Mouse (Mus musculus) intestine, postnatal 0 days (tissue): ENCODE results near the gene Atg10. TPM values are rescaled to one million over a fixed set of nuclear protein-coding genes. Genes with fewer than 3 reads are reported as not detected.
"Not testable (repeated sequence)": the region's sequence is repeated elsewhere in the genome, so short reads cannot be mapped to it uniquely, and the experiment has no call there.

Experiments
- ATAC-seq: fragments of 200-750 bp; cut with Nextera tagmentation; 2 replicates; pipeline ENCODE4 v1.8.0; 2017; ENCODE audit warnings: mild to moderate bottlenecking, moderate TSS enrichment, moderate library complexity
- H3K27ac ChIP-seq: fragments of 300-500 bp; sonication (generic); 2 replicates; pipeline ENCODE4 v1.5.1; 2014; ENCODE audit warnings: mild to moderate bottlenecking, low read depth, low read length, moderate library complexity
- H3K27me3 ChIP-seq: fragments of 300-500 bp; sonication (generic); replicated peaks from 2 replicates; pipeline ENCODE4 v1.6.1; 2014; ENCODE audit warnings: low read length, mixed read lengths; ENCODE audit not compliant: control insufficient read depth, insufficient read depth
- H3K36me3 ChIP-seq: fragments of 300-500 bp; sonication (generic); 2 replicates; pipeline ENCODE4 v1.6.1; 2014; ENCODE audit warnings: mild to moderate bottlenecking, moderate library complexity; ENCODE audit not compliant: control insufficient read depth, insufficient read depth
- H3K4me1 ChIP-seq: fragments of 300-500 bp; sonication (generic); replicated peaks from 2 replicates; pipeline ENCODE4 v1.6.1; 2014; ENCODE audit warnings: antibody characterized with exemption, low read length, mixed read lengths; ENCODE audit not compliant: control insufficient read depth, insufficient read depth
- H3K4me2 ChIP-seq: fragments of 300-500 bp; sonication (generic); replicated peaks from 2 replicates; pipeline ENCODE4 v1.6.1; 2014; ENCODE audit warnings: low read depth, mild to moderate bottlenecking, moderate library complexity
- H3K4me3 ChIP-seq: fragments of 300-500 bp; sonication (generic); 2 replicates; pipeline ENCODE4 v1.5.1; 2014; ENCODE audit warnings: low read depth, low read length
- H3K9ac ChIP-seq: fragments of 300-500 bp; sonication (generic); 2 replicates; pipeline ENCODE4 v1.6.1; 2014; ENCODE audit warnings: mild to moderate bottlenecking, low read depth, low read length
- H3K9me3 ChIP-seq: fragments of 300-500 bp; sonication (generic); 2 replicates; pipeline ENCODE4 v1.6.1; 2016; ENCODE audit warnings: mixed run types; ENCODE audit not compliant: control insufficient read depth
- CTCF ChIP-seq: sonication (generic); IDR thresholded peaks from 2 replicates; pipeline ENCODE4 v1.5.1; 2016; ENCODE audit warnings: low read depth, mild to moderate bottlenecking, control low read depth, antibody characterized with exemption, moderate library complexity
- WGBS: fragments of 180-500 bp; shearing (Covaris S2); extraction: QIAGEN DNeasy Blood & Tissue Kit; methylation state at CpG from one replicate; pipeline ENCODE4 v1.1.7; 2014; 5-methylcytosine and 5-hydroxymethylcytosine counted together
- polyA plus RNA-seq: library from polyadenylated mRNA; unstranded; fragments of >200 nt; fragmentation: Nextera tagmentation; extraction: Ambion mirVana; gene quantifications from 2 replicates; pipeline ENCODE4 v1.2.1, GENCODE M21; 2015

Atg10 gene
- polyA plus RNA-seq, 1 experiment from 2014 or later, result 24.5 TPM

GRCm38 (mm10) chr13:90925191-90925590, 298.6 kb downstream of the Atg10 start:
- no peaks in the 10 kb centered on the region for H3K27me3 ChIP-seq
- H3K4me2 ChIP-seq, result no peak overlapping the region
- H3K4me3 ChIP-seq, result no peak overlapping the region
- H3K4me1 ChIP-seq, result 0 out of 2 replicates have a peak, but pooled peaks cover 4% of the 10 kb centered on the region
- no peak for ATAC-seq
- peaks cover 22% of the 10 kb centered on the region for H3K36me3 ChIP-seq
- WGBS, result 80% methylated on average over 5 of the region's 5 CpGs
- no peaks in the 10 kb centered on the region for H3K9me3 ChIP-seq
- no peak overlapping the region for H3K27ac ChIP-seq
- H3K9ac ChIP-seq, result no peak overlapping the region
- no peak for TF ChIP-seq CTCF

GRCm38 (mm10) chr13:90924072-90924471, 299.7 kb downstream of the Atg10 start:
- Histone ChIP-seq H3K36me3 (peaks cover 22% of the 10 kb centered on the region), H3K27me3 (no peaks in the 10 kb centered on the region), H3K4me3 (peak overlapping the region; percentile 98), H3K4me2 (peak overlapping the region; percentile 70), H3K9ac (peak overlapping the region; percentile 98), H3K4me1 (0 out of 2 replicates have a peak, but pooled peaks cover 4% of the 10 kb centered on the region), H3K27ac (no peak overlapping the region; the same call in 1 of the 2 replicates), H3K9me3 (no peaks in the 10 kb centered on the region)
- TF ChIP-seq CTCF, result no peak
- ATAC-seq, result no peak
- 42% methylated on average over 9 of the region's 9 CpGs for whole genome bisulfite sequencing

GRCm38 (mm10) chr13:90923617-90924016, 300.2 kb downstream of the Atg10 start:
- 1% methylated on average over 13 of the region's 13 CpGs for WGBS
- not testable (repeated sequence) for H3K27me3 ChIP-seq, H3K9me3 ChIP-seq, ATAC-seq, H3K4me1 ChIP-seq
- H3K9ac ChIP-seq, result peak overlapping the region; percentile 98
- peak overlapping the region; percentile 78; the same call in 1 of the 2 replicates for H3K27ac ChIP-seq
- peak overlapping the region; percentile 98 for H3K4me3 ChIP-seq
- peak overlapping the region; percentile 70 for H3K4me2 ChIP-seq
- peaks cover 22% of the 10 kb centered on the region for H3K36me3 ChIP-seq

- H3K4me1 ChIP-seq, result 0 out of 2 replicates have a peak, but pooled peaks cover 4% of the 10 kb centered on the region
- H3K27ac ChIP-seq, result peak within 1 kb of the TSS; percentile 78
- TF ChIP-seq CTCF, result no peak
- under 1% methylated on average over 57 of the region's 57 CpGs for WGBS
- no peaks in the 10 kb centered on the region for H3K27me3 ChIP-seq
- ATAC-seq, result peak; percentile 98
- no peaks in the 10 kb centered on the region for H3K9me3 ChIP-seq
- peaks cover 22% of the 10 kb centered on the region for H3K36me3 ChIP-seq
- H3K4me3 ChIP-seq, result peak within 1 kb of the TSS; percentile 98
- H3K9ac ChIP-seq, result peak within 1 kb of the TSS; percentile 98
- H3K4me2 ChIP-seq, result peak within 1 kb of the TSS; percentile 70
Measured at GRCm38 (mm10) chr13:90922751-90923612, 300.8 kb downstream of the Atg10 start, which contains the start of gene Rps23. Rps23 (plus strand) TSS chr13:90922958.

- H3K27ac ChIP-seq, result no peak overlapping the region
- H3K4me2 ChIP-seq, result no peak overlapping the region
- H3K9me3 ChIP-seq, result no peaks in the 10 kb centered on the region
- H3K27me3 ChIP-seq, result no peaks in the 10 kb centered on the region
- 93% methylated on average over 4 of the region's 4 CpGs for WGBS
- no peak for ATAC-seq
- H3K4me3 ChIP-seq, result no peak overlapping the region
- H3K4me1 ChIP-seq, result no peaks in the 10 kb centered on the region
- no peak overlapping the region for H3K9ac ChIP-seq
- H3K36me3 ChIP-seq, result no peaks in the 10 kb centered on the region
- no peak for TF ChIP-seq CTCF
Measured at GRCm38 (mm10) chr13:90914721-90915120, 309.0 kb downstream of the Atg10 start.

GRCm38 (mm10) chr13:90913675-90914192, 310.0 kb downstream of the Atg10 start:
- H3K27me3 ChIP-seq, result no peaks in the 10 kb centered on the region
- no peak overlapping the region for H3K4me3 ChIP-seq
- no peak for ATAC-seq
- H3K4me1 ChIP-seq, result no peaks in the 10 kb centered on the region
- no peaks in the 10 kb centered on the region for H3K36me3 ChIP-seq
- WGBS, result 64% methylated on average over 7 of the region's 7 CpGs
- TF ChIP-seq CTCF, result no peak
- H3K27ac ChIP-seq, result no peak overlapping the region
- no peak overlapping the region for H3K9ac ChIP-seq
- H3K4me2 ChIP-seq, result no peak overlapping the region
- no peaks in the 10 kb centered on the region for H3K9me3 ChIP-seq
